Mouse (Mus musculus) CD4-positive helper T cell, adult 2 months (primary cell): Measurements from ENCODE around the gene Immt.

Source experiments
- DNase-seq: peaks from one replicate; pipeline ENCODE4 v3.0.0-alpha.2; 2012; ENCODE audit warnings: low read depth, missing footprints, low spot score

Immt gene

GRCm38 (mm10) chr6:71830690-71831580, at the start of gene Immt:
Gene Immt, plus strand, starts transcription at chr6:71831331.
- peak; percentile 96 for DNase-seq

DNA sequence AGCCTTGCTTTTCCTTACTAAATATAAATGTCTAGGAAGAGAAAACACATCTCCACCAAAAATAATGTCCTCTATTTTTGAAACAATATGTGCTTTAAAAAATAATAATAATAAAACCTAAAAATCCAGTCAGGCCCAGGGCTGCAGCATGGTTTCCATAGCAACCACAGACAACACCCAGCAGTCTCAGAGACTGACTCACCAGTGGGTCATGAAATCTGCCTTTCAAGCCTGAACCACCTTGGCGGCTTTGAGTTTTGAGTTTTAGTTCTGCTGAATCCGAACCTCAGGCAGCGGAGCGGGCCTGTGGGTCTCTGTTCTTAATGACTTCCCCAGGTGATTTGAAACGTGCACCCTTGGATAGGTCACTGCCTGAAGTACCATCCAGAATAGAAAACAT, 48.0 kb upstream of the Immt start:
- DNase-seq, result no peak

DNA sequence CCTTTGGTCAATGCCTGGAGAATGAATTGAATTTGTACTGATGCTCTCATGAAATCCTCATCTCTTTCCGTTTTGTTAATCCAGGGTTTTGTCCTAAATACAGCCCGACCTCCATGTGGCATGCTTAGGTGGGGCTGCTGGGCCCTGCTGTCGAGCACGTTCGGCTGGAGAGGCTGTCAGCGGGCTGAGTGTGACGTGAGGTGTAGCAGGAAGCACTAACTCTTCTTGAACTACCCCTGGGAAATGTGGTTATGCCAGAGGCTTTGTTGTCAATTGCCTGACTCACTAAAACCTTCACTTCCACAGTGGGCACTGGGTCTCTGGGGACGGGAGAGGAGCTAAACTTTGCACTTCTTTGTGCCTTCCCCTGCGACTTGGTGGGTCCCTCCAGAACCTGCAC, 42.8 kb upstream of the Immt start:
- DNase-seq, result no peak

DNA sequence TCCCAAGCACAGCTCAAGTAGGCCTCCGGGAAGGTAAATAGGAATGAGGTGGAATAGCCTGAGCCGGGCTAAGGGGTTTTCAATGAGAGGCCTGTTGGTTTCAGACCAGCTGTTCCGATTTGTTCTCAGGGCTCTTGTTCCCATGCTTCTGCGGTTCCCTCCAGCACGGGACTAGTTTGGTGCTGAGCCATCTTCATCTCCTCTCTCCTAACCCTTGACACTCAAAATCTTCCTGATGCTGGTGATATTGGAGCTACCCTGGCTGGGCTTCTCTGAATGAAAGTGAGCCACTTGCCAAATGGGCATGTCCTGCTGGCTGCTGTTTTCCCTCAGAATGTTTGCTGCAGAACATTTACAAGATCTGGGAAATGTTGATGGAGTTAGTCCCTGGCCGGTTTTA, 39.4 kb upstream of the Immt start:
- no peak for DNase-seq

GRCm38 (mm10) chr6:71799391-71799790, 31.7 kb upstream of the Immt start:
- DNase-seq, result no peak

DNA sequence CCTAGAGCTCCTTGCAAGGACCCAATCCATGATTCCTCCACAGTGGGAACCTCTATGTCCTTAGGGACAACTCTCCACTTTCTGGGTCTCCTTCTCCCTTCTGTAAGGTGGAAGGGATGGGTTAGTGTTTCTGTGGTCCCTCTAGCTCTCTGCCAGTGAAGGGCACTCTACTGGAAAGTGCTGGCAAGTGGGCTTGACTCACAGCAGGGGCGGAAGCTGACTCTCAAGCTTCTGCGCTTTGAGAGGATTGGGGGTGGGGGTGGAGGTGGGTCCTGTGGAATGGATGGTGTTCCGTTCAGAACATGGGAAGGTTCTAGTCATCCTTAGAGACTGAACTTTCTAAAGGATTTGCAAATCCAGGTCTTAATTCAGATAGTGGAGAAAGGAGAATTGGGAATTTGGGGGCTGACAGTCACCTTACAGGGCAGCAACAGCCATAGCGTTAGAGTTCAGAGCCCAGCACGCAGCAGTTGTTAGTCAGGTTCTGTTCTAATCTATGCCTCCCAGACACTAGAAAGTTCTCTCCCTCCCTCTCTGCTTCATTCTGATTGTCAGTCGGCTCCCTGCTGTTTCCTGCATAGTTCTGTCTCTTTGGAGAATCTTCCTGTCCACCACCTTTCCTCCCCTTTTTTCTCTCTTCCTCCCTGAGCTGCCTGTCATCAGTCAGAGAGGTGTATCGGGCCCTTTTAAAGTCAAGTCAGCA, 30.0 kb upstream of the Immt start:
- no peak for DNase-seq

DNA sequence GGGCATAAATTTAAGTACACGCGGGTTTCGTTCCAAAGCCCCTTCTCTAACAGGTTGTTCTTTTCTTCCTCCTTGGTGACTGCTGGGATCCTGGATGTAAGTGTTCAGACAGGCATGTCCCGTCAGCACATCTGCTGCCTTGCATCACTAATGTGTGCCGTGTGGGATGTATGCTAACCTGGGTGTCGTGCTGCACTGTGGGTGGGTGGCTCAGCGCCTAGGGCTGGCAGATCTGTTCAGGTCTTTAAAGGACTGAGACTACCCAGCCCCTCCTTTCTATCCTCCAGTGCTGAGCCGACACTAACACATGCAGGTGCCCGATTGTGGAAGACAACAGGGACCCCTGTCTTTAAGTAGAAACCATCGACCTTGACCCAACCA, 29.4 kb upstream of the Immt start:
- DNase-seq, result no peak

GRCm38 (mm10) chr6:71803609-71804008, 27.5 kb upstream of the Immt start:
- no peak for DNase-seq

DNA sequence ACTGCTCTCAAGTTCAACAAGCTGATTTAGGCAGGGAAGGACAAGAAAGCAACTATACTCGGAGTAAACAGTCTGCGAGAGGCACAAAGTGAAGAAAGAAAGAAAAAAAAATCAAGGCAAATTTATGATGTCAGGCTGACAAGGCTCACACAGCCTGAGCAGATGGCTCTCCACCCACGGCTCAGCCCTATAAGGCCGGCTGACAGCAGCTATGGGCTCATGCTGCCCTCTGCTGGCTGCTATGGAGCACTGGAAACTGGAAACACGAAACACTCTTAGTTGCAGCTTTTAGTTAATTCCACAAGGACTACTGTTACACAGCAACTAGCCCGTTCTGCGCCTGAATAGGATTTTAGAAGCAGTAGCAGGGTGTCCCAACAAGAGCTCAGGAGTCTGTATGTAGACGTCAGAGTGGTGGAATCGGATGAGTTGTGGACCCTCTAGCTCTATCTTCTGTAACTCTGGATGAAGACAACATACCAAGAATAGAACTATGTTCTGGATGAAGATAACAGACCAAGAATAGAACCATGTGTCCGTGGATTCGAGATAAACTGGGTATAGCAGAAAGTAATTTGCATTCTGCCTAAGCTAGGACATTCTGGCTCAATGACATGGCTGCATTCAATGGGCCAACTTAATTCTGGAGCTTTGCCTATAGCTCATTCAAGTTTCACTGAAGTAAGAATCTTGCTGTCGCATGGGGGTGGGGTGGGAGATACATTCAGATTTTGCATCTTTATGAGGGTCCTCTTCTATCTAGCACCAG, 26.9 kb upstream of the Immt start:
- DNase-seq, result peak; percentile 77

- no peak for DNase-seq
These were observed 24.4 kb upstream of the Immt start for GRCm38 (mm10) chr6:71806713-71807112.

DNA sequence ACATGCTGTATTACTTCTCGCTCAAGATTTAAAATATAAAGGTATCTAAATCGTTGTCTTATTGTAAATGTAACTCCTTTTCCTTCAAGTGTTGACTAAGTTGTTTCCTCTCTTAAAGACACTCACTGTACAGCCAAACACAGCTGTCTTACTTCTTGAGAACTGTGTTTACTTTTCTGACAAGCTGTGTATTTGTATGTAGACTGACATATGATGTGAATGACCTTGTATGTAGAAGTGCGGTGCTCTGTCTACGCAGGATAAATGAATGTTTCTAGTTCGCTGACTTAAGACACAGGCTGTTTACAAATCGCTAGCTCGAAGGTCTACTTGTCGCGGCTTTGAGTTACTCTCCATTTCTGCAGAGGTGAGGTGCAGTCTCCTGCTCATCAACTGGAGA, 21.2 kb upstream of the Immt start:
- no peak for DNase-seq

- DNase-seq, result no peak
These were observed 18.3 kb upstream of the Immt start for GRCm38 (mm10) chr6:71812820-71813219.

GRCm38 (mm10) chr6:71819764-71820292, 11.3 kb upstream of the Immt start:
- DNase-seq, result no peak

DNA sequence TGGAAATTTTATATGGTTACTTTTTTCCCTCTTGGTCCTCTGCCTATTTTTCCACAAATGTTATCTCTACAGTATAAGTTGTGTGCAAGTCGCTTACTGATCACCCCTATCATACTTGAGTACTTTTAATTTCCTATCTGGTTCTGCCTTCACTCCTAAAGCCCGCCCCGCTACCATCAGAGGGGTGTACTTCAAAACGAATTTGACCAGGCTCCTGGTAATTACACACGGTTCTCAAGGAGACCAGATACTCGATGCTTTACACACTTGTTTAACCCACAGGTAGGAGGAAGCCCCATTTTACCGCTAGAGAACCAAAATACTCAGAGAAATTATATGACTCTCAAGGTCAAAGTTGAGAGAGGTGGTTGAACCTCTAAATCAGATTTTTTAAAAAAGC, 8.0 kb upstream of the Immt start:
- DNase-seq, result no peak

- peak; percentile 92 for DNase-seq
These were observed 7.6 kb upstream of the Immt start for GRCm38 (mm10) chr6:71823488-71823887.

GRCm38 (mm10) chr6:71823961-71824360, 7.2 kb upstream of the Immt start:
- DNase-seq, result no peak

DNA sequence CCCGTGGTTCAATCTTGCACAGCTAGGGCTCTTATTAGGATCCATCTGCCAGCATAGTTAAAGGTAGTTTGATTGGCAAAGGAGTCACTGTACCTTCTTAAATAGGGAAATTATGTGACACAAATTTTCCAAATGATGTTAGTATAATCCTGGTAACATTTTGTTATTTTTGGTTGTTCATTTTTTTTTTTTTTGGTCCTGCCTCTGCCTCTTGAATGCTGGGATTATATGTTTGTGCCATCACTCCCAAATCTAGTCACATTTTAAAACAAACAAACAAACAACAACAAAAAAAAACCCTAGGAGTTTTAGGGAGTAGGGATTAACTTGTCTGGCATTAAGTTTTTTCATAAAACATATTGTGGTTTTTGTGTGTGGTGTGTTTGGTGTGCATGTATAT, 4.3 kb upstream of the Immt start, which contains the start of gene Mrpl35:
Mrpl35 (minus strand) TSS at position 101 of the 400 bp plus-strand sequence.
- no peak for DNase-seq

DNA sequence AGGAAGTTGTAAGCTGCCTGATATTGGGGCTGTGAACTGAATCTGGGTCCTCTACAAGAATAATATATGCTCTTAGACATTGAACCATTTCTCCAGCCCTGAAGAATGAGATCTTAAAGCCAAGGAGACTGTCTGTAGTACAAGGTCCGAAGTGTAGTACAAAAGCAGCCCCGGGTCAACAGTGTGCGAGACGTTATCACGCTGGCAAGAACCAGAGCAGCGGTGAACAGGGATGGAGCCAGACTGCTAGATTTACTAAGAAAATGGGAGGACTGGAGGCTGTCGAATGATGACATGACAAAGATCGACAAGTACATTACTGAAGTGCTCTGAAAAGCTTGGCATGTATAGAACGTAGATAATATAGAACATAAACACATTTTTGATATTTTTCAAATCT, 1.4 kb upstream of the Immt start:
- DNase-seq, result no peak

GRCm38 (mm10) chr6:71831581-71831960, 440 bp downstream of the Immt start:
- DNase-seq, result peak; percentile 97

- DNase-seq, result no peak
These were observed 5.7 kb downstream of the Immt start for GRCm38 (mm10) chr6:71836811-71837210.

- no peak for DNase-seq
These were observed 8.7 kb downstream of the Immt start for GRCm38 (mm10) chr6:71839815-71840214.
